Mouse (Mus musculus) heart, postnatal 0 days (tissue): Measurements from ENCODE around the gene Tgfbr3l.

Source experiments
- CTCF ChIP-seq: IDR thresholded peaks from 2 replicates; pipeline ENCODE4 v1.5.1; 2016; ENCODE audit warnings: antibody characterized with exemption, control low read depth, low read depth
- EP300 ChIP-seq: IDR thresholded peaks from 2 replicates; pipeline ENCODE4 v1.6.1; 2016; ENCODE audit warnings: antibody characterized with exemption, low read depth

DNA sequence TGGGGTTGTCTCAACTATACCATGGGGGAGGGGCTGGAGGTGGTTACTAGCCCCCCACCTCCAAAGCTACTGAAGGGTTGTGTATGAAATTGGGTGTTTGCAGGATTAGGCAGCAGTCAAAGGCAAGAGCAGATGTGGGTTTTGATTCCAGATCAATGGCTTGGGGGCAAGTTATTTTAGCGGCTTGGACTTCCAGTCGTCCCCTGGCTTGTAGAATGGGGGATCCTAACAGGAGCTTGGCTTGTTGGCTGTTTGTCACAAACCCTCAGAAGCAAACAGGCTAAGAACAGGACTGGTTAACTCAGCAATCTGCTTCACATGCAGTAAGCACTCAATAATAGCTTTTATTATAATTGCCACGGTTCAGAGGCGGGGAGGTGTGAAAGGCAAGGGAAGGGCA, 9.3 kb downstream of the Tgfbr3l start:
- TF ChIP-seq CTCF (no peak), EP300 (no peak)
